Mouse (Mus musculus) lung, postnatal 36 days (tissue): ENCODE results near the gene Sult1c1.
"Not testable (repeated sequence)": the region's sequence is repeated elsewhere in the genome, so short reads cannot be mapped to it uniquely, and the experiment has no call there.

Source experiments
- DNase-seq: peaks from one replicate; pipeline ENCODE4 v3.0.0; 2022; ENCODE audit warnings: mixed read lengths

The Sult1c1 gene

DNA sequence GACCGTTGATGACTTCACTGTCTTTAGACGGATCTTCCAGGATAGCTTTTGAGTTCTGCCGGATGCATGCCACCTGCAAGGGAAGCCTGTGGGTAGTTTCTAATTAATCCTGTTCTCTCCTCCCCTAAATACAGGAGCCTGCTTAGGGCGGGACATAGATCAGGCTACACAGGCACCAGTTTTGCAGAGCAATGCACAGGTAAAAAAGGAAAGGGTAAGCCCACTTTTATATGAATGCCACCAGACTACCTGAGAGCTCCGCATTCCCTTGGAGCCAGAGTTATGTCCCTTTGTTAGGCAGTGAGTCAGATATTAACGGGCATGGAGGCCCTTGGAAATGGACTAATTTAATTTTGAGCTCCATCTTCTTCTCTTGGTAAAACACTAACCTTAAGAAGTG, at the start of gene Sult1c1:
Gene Sult1c1, minus strand, starts transcription at position 101 of the 400 bp plus-strand sequence.
- no peak for DNase-seq

GRCm38 (mm10) chr17:54014204-54014603, 23.7 kb upstream of the Sult1c1 start:
- peak; percentile 23 for DNase-seq

DNA sequence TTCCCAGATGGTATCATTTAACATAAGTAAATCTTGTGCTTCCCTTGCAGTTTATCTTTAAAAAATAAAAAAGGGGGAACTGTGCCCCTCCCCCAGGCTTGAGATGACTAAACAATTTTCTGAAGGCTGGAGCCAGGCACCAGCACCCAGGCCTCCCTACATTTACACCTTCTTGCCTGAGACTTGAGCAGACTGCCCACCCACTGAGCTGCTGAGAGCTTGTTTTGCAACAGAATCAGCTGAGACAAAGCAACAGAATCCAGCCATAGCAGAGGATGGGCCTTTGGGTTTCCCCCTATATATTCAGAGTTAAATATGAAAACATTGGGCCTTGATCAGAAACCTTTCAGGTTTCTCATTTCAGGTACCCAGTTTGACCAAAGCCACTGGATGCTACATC, 20.7 kb upstream of the Sult1c1 start:
- DNase-seq, result no peak

GRCm38 (mm10) chr17:54010536-54010935, 20.1 kb upstream of the Sult1c1 start:
- not testable (repeated sequence) for DNase-seq

GRCm38 (mm10) chr17:54003522-54003921, 13.0 kb upstream of the Sult1c1 start:
- peak; percentile 23 for DNase-seq

DNA sequence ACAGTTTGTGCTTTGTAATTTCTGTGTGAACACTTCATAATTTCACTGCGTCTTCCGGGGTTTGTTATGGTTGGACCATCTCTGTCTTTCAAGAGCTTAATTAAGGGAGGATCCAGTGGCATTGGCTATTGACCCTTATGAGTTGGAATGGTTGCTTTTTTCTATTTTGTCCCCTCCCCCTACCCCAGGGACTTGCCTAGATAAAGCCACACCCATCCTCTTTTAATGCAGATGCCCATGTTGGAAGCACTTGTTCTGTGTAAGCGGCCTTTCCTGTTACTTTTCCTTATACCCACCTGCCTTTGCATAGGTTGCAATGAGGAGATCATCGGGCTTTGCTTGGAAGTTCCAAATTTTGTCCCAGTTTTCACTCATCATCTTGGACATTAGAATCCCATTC, 16.9 kb downstream of the Sult1c1 start:
- DNase-seq, result no peak

DNA sequence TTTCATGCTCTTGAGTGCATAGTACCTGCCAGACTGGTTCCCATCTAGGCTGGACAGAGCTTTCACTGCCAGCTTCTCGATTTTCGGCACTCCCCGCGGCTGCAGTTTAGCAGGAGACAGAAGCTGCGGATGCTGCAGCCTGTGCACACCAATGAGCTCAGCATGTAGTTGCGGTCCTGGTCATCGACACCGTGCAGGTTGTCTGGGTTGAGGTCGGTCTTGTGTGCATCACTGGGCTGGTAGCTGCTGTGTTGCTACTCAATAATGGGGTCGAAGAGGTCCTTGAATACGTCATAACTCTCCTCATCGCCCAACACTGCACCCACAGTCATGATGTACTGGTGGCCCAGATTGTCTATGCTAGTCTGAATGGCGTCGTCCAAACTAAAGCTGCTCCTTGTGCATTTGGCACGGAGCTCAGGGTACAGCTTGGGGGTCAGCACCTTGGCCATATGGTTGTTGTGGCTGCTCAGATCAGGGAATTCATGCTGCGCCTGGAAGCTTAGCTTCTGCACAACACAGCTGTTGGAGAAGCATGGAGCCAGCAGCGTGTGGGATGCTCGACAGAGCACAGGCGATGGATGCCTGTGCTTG, 48.8 kb downstream of the Sult1c1 start:
- no peak for DNase-seq

- no peak for DNase-seq
Measured at GRCm38 (mm10) chr17:53940726-53941125, 49.7 kb downstream of the Sult1c1 start.
